Mouse (Mus musculus): ENCODE measurements around the gene Gm20388.

Gm20388 gene

DNA sequence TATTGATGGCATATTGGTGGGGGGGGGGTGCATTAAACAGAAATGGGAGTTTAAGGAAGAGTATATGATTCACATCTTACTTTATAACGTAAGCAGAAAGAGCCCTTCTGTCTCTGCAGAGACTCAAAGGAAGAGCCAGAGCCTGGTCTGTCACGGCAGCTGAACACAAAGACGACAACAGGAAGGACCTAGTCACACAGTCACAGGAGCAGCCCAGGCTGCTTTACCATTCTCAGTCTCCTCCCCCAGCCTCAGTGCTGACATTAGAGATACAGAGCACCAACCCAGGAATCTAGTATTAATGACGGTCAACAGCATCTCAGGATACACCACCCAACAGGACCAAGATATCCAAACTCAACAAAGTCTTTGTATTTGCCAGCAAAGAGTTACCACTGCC, 3027.9 kb downstream of the Gm20388 start:
- DNase-seq = no peak

DNA sequence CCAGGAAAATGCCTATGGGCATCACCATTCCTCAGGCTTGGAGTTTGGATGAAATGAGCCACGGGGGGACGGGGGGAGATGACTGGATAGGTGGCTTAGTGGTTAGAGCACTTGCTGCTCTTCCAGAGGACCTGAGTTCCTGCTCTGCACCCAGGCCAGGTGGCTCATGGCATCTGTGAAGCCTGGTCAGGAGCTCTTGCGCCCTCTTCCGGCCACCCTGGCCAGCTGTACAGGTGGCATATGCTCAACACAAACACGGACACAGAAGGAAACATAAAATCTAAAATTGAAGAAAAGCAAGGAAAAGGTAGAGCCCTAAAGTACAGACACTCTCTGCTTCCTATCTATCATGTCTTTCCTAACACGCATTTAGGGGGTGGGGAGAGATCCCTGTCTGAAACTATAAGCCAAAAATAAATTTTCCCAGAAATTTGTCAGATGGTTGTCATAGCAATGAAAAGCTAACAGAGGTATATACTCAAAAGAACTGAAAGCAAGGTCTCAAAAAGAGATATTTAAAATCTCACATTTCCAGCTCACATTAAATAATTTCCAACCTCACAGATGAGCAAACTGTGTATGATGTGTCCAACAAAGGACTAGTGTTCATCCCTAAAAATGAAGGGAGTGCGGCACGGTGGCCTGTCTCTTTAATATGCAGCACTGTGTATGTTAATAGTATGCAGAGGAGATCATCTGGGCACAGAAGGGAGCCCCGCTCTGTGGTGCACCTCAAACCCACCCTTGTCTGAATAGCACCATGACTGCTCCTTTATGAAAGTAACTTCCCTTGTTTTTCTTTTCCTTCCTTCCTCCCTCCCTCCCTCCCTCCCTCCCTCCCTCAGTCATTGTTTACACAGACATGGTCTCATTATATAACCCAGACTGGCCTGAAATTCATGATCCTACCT, 3032.4 kb downstream of the Gm20388 start:
- DNase-seq = peak; percentile 27

DNA sequence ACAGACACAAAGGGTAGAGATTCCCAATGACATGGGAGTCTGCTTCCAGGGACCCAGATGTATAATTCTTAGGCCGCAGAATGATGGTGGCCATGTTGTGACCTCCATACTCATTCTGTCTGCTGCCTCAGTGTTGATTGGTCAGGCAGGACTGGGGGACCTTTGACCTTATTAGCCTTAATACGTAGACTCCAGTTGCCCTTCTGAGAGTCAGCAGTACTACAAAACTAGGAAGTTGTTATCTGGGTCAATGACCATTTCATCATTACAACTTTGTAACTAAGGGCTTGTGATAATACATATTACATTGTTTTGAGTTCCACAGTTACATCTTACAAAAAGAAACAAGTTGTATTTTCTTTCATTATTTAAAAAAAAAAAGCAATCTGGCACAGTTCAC, 3035.1 kb downstream of the Gm20388 start:
- no peak for DNase-seq

DNA sequence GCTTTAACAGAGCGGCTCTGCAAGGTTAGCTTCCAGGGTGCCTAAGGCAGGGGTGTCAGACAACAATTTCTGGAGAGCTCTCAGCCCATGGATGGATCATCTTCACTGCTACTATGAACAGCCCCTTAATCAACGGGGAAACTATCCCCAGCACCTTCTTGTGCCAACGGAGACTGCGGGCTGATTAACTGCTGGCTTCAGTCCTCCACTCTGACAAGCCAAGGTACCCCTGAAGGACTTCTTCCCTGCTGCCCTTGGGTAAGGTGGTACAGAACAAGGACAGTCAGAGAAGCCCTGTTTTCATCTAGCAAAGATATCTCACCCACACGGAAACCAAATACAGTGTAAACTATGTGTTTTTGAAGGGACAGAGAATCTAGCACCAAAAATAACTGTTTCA, 3039.1 kb downstream of the Gm20388 start:
- no peak for DNase-seq

DNA sequence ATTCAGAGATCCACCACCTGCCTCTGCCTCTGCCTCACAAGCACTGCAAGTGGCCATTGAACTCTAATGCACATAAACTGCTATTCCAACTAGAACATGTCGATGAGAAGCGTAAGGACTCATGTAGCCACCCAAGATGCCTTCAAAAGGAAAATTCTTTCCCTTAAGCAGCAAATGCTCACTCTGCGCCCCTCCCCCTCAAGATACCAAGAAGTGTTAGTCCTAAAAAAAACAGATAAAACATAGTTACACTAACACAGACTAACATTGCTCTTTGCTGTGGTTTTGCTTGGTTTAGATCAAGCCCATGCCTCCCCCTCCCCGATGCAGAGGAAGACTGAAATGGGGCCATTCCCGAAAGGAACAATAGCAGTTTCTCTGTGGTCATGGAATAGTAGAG, 3040.8 kb downstream of the Gm20388 start:
- DNase-seq = no peak

DNA sequence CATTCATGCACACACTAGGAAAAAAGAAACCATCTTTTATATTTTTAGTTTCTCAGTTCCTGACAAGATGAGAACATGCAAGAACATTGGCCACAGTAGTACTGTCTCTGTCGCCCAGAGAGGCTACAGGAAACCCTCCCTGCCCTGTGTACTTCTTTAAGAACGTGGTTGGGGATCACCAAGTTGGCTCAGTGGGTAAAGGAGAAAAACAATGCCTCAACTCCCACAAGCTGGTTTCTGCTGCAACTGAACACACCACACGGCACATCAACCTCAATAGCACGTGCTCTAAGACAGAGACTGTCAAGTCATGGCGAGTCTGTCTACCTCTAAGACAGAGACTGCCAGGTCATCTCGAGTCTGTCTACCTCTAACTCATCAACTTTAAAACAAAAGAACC, 3042.4 kb downstream of the Gm20388 start:
- no peak for DNase-seq

DNA sequence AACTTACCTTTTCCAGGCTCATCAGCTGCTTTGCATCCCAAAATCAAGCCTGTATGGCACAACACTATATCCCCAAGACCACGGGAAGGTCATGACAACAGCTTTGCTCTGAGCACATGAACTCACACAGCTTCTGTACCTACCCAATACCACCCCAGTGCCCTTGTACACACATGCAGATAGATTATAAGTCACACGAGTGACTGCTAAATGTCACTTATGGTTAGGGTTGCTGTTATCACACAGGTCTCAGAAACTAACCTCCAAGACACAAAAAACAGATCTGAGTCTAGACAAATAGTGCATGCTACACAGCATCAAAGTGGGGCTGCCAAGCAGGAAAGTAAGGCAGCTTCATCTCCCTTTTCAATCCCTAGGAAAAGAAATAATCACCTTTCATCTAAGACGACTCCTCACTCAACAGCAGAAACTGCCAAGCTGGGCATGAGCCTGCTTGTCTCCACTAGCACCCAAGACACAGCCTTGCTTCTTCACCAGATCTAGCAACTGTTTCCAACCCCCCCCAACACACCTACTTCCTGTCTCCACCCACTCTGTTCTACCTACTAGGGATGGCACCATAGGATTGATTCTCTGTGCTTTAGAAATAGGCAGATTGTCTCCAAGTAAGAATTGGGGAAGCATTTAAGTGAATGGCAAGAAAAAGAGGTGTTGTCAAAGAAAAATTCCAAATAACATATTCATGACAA, 3043.6 kb downstream of the Gm20388 start:
- no peak for DNase-seq

DNA sequence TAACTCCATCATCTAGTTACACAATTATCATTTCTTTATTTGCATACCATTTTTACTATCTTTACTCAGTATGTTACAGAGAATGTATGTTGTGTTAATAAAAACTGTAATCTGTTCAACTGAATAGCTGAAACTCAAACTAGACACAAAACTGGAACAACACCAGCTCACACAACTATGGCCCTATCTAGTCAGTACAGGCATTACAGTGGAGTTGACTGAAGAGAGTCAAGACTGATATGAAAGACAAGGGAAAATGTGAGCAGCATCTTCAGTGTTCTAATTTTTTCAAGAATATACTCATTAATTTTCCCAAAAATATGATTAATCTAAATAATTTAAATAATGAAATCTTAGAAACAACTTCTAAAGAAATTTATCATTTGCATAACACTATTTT, 3044.6 kb downstream of the Gm20388 start:
- no peak for DNase-seq

DNA sequence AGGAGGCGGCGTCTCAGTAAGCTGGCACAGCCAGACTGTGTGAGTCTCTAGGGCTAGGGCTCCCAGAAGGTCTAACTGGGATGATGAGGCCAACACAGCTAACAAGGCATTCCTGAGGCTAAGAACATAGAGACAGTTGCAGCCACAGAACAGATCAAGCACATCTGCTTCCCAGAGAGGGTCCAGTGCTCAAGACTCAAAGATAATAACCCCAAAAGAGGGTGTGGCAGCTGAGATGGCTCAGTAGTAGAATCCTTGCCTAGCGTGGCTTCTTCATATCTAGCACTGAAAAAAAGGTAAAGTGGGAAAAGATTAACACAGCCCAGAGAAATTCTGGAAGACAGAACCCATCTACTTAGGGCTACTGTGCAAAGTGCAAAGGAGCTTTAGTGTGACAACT, 3045.4 kb downstream of the Gm20388 start:
- DNase-seq = no peak

DNA sequence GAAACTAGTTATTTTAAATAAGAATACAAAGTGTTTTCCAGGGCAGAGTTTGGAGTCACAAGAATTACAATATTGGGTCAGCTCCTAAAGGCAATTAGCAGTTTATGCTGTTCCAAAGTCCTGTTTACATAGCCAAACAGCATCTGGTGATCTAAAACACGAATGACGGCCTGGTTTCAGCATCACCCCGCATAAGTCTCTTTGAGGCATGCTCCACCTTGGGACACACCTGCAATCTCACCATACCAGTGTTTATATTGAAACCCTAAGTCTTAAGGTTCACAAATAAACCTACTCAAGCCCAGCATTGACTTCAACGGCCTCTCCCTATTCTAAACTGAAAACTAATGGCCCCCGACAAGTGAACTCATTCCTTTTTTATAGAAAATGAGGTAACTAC, 3049.7 kb downstream of the Gm20388 start:
- no peak for DNase-seq

DNA sequence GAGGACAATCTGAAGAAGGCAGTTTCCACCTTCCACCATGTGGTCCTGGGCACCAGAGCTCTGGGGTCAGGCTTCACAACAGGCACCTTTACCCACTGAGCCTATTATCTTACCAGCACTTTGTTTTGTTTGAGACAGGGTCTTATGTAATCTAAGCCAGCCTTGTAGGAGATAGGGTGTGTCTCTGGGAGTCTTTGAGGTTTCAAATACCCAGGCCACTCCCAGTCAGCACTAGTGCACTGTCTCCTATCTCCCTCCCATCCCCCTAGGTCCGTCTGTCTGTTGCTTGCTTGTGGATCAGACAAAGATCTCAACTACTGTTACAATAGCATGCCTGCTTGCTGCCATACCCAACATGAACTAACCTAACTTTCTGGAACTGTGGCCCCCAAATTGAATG, 3050.3 kb downstream of the Gm20388 start:
- peak; percentile 58 for DNase-seq

DNA sequence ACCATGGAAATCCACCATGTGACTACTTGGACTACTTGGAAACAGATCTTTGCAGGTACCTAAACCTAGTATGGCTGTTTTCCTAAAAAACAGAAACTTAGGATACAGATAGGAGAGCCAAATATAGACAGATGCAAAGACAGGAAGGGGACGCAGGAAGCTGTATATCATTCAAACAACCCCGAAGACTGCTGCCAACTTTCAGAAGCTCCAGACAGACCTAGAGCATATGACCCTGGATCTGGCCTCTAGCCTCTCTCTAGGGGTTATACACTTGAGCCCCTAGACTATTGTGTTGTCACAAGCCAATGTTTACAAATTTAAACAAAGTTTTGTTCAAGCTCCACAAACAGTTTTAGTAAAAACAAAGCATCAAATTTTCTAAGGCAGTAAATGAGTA, 3050.8 kb downstream of the Gm20388 start:
- no peak for DNase-seq

DNA sequence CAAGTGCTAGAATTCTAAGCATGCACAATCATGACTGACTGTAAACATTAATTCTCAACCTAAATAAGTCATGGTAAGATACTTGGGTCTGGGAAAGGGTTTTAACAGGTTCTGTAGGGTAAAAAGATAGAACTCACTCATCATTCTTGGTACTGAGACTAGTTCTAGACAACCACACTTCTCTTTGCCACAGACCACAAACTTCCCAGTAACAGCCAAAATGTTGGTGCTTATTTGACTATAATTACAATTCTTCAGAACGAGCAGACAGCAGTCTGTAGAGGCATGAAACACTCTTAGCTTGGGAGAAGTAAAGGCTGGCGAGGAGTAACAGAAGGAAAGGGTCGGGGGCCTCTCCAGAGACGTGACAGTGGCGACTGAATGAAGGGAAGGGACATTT, 3051.4 kb downstream of the Gm20388 start:
- DNase-seq = no peak

DNA sequence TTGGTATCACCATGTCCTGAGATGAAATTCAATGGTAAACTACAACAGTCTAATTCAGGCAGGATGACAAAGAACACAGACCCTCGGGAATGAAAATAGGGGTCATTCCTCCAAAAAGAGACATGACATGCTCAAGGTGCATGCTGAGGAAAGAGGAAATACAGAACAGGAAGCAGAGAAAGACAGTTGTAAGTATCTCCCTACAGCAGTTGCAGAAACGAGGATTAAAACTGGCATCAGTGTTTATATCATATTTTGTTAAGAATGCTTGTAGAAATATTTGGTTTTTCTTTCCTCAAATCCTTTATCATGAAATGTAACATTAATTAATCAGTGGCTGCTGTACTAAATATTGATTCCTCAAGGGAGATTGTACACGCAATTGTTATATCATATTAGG, 3056.0 kb downstream of the Gm20388 start:
- DNase-seq = no peak

DNA sequence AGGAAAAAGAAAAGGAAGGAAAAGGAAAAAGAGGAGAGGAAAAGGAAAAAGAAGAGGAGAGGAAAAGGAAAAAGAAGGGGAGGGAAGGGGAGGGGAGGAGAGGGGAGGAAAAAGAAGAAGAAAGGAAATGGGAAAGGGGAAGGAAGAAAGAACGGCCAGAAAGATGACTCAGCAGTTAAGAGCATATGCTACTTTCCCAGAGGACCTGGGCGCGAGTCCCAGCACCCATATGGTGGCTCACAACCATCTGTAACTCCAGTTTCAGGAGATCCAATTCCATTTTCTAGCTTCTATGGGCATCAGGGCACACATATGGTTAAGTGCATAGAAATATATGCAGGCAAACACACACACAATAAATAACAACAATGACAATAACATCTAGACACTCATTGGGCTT, 3057.5 kb downstream of the Gm20388 start:
- DNase-seq = no peak

DNA sequence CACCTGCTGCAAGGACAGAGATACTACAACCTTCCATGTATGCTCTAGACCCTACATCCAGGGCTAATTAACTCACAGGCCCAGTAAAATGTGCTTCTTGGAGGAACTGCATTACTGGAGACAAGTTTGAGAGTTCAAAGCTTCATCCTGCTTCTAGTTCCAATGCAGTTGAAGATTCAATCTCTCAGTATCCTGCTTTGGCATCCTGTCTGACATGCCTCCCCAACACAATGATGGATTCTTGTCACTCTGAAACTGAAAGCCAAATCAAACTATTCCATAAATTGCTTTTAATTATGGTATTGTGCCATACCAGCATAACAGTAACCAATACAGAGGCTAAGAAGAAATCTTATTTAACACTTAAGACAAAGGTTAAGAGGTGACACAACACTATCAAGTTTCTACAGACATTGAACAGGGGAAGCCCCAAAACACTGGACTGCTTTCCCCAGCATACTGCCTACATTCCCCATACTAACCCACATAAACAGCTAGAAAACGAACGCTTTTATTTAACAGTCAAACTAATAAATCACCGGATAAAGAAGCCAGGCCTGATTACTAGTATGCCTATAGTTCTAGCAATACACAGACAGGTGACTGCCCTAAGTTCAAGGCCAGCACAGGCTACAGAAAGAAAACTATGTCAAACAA, 3059.5 kb downstream of the Gm20388 start:
- no peak for DNase-seq

DNA sequence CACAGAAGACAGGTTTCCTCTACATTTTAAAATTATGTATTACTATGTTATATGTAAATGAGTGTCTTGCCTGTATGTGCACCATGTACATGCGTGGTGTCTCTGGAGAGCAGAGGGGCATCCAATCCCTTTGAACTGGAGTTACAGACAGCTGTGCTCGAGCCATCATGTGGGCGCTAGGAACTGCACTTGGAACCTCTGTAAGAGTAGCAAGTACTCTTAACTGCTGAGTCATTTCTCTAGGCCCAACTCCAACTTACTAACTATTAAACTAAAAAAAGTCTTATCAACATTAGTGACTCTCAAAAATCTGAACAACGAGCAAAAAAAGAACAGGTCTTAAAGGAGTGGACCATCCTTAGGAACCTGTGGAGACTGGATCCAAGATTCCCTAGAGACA, 3065.4 kb downstream of the Gm20388 start:
- DNase-seq = no peak

DNA sequence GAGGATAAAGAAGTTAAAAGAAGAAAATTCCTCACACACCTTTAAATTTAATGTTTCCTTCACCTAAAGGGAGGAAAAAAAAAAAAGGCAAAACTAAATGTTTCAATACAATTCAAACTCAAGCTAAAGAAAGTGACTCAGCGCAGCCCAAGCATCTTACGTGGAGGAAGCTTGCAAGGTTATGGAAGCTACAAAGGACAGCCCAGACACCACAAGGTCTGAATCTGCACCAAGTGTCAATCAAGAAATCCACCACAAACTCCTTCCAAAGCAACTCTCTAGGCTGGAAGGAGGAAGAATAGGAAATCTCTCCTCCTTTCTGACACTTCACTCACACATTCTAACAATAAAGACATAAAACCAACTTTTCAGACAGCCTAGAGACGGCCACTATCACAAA, 3068.8 kb downstream of the Gm20388 start:
- DNase-seq = no peak

DNA sequence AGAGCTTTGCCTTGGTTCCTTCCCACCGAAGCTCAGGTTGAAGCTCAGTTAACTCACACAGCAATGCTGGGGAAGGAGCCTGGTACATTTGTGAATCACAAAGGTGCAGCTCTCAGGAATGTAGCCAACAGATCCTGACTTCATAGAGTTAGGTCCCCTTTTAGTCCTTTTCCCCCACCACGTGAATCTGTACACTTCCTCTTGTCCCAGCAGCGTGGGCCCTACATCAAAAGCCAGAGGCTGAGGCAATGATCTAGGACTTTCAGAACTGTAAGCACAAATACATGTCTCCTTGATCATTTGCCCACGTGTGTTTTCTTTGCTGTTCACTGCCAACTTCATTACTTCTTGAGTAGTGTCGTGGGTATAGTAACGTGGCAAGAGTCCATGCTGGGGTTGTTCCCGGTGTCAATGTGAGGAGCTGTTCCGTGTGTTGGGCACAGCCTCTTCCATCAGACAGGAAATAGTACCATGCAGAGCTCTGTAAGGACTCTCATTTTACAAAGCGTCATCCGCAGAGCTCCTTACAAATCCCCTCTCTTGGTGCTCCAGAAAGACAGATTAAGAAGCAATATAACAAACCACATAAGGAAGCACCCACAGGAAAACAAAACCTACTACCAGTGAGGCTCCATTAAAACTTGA, 3069.3 kb downstream of the Gm20388 start:
- DNase-seq = no peak

DNA sequence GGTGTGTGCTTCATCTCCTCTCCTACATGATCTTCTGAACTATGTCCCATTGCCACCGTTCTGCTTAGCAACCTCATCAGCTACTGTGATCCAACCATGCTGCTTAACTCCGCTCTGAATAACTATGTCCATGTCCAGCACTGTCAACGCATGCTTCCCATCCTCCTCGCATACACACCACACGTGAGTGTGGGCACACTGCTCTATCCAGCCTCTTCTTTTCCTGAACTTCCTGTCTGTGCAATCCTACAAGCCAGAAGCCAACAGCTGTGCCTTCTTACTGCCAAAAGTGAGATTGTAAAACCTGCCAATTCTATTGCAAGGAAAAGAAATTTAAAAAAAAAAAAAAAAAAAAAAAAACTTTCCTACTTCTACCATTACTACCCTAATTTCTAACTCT, 3071.0 kb downstream of the Gm20388 start:
- no peak for DNase-seq

DNA sequence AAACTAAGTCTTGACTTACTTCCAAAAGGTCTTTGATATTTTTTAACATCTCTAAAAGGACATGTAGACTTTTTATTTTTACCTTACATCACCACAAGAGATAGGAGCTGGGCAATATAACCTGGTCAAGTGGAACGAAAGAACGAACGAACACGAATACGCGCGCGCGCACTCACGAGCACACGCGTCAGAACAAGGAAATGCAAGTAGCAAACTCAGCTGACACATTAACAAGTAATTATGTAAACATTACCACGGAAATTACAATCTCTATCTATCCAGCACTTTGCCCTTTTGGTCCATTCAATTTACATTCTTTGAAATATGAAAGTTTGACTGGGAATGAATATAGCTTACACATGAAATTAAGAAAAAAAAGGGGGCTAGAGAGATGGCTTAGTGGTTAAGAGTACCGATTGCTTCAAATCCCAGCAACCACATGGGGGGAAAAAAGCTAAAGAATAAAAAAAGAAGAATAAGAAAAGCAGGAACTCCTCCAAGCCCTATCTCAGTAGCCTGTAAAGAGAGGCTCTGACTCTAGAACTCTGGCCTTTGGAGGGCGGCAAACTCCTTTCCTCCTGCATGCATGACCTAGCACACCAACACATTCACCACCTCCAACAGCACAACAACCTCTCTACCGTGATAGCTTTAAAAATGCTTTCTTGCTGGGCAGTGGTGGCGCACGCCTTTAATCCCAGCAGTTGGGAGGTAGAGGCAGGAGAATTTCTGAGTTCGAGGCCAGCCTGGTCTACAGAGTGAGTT, 3072.7 kb downstream of the Gm20388 start:
- DNase-seq = no peak

DNA sequence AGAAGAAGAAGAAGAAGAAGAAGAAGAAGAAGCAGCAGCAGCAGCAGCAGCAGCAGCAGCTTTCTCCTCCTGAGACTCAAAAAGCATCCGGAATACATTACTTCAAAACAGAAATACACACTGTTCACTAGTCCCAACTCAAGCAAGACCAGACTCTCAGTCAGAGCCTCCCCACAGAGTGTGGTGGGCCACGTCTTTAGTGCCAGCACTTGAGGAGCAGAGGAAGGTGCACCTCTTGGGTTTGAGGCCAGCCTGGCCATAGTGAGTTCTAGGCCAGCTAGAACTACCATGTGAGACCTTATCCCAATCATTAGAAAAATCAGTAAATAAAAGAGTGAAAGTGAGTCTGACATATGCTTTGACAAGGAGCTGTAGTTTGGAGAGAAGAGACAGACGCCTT, 3073.5 kb downstream of the Gm20388 start:
- DNase-seq = no peak

Data from liver (tissue).